Mouse (Mus musculus) stomach, postnatal 0 days (tissue): Measurements from ENCODE around the gene Lrit2.

Source experiments
- CTCF ChIP-seq: IDR thresholded peaks from 2 replicates; pipeline ENCODE4 v1.5.1; 2016; ENCODE audit warnings: antibody characterized with exemption, low read depth, mild to moderate bottlenecking, moderate library complexity
- EP300 ChIP-seq: optimal IDR thresholded peaks from 2 replicates; pipeline ENCODE3; 2016; ENCODE audit warnings: antibody characterized with exemption

GRCm38 (mm10) chr14:37095556-37095955, 27.8 kb downstream of the Lrit2 start:
- TF ChIP-seq CTCF (no peak), EP300 (no peak)
